Mouse (Mus musculus): ENCODE measurements around the gene Gm29609. TPM values are rescaled to one million over a fixed set of nuclear protein-coding genes. Genes with fewer than 3 reads are reported as not detected.

The Gm29609 gene
- polyA plus RNA-seq (2015; fragmentation: Nextera tagmentation; extraction: Ambion mirVana): 0.33 and 0.74 TPM in 2 replicates

- Histone ChIP-seq H3K27ac (ENCODE audit: low read length) (peak within 1 kb of the TSS; percentile 99), H3K9me3 (replicated peaks; ENCODE audit: control insufficient read depth, low read length) (no peaks in the 10 kb centered on the region), H3K4me3 (ENCODE audit: low read depth, low read length) (peak within 1 kb of the TSS; percentile 96), H3K36me3 (ENCODE audit: control insufficient read depth, insufficient read depth) (no peaks in the 10 kb centered on the region), H3K27me3 (ENCODE audit: control insufficient read depth, insufficient read depth, low read depth, low read length) (no peaks in the 10 kb centered on the region), H3K4me1 (ENCODE audit: control insufficient read depth, low read depth, low read length) (peaks cover 20% of the 10 kb centered on the region), H3K9ac (ENCODE audit: low read depth, low read length) (peak within 1 kb of the TSS; percentile 63), H3K4me2 (ENCODE audit: low read depth, low read length) (peak within 1 kb of the TSS; percentile 85)
- WGBS (ENCODE audit: insufficient replicate concordance): under 1% methylated on average over 59 of the region's 59 CpGs
- ATAC-seq (ENCODE audit: low read depth): peak; percentile 87
Observed at GRCm38 (mm10) chr5:31179766-31180630, at the start of gene Gm29609, which contains the start of gene Gtf3c2. Gene Gm29609 (minus strand): TSS chr5:31179911. Gene Gtf3c2 (minus strand): TSS chr5:31180144.

- no peak for ATAC-seq (ENCODE audit: low read depth)
- no peaks in the 10 kb centered on the region for H3K27me3 ChIP-seq (ENCODE audit: control insufficient read depth, insufficient read depth, low read depth, low read length)
Observed at GRCm38 (mm10) chr5:31226641-31227040, 46.9 kb upstream of the Gm29609 start.

GRCm38 (mm10) chr5:31222696-31223095 lies 43.0 kb upstream of the Gm29609 start:
- no peak overlapping the region for H3K4me2 ChIP-seq (ENCODE audit: low read depth, low read length)
- H3K27me3 ChIP-seq (ENCODE audit: control insufficient read depth, insufficient read depth, low read depth, low read length): no peaks in the 10 kb centered on the region
- no peak overlapping the region for H3K4me3 ChIP-seq (ENCODE audit: low read depth, low read length)
- no peak for ATAC-seq (ENCODE audit: low read depth)
- H3K36me3 ChIP-seq (ENCODE audit: control insufficient read depth, insufficient read depth): no peaks in the 10 kb centered on the region
- WGBS (ENCODE audit: insufficient replicate concordance): 86% methylated on average over 9 of the region's 9 CpGs
- H3K27ac ChIP-seq (ENCODE audit: low read length): no peak overlapping the region
- H3K4me1 ChIP-seq (ENCODE audit: control insufficient read depth, low read depth, low read length): peaks cover 20% of the 10 kb centered on the region
- H3K9ac ChIP-seq (ENCODE audit: low read depth, low read length): no peak overlapping the region
- H3K9me3 ChIP-seq (replicated peaks; ENCODE audit: control insufficient read depth, low read length): no peaks in the 10 kb centered on the region

More at GRCm38 (mm10) chr5:31226641-31227040, 46.9 kb upstream of the Gm29609 start:
- Histone ChIP-seq H3K36me3 (ENCODE audit: control insufficient read depth, insufficient read depth) (no peaks in the 10 kb centered on the region), H3K4me2 (ENCODE audit: low read depth, low read length) (no peak overlapping the region), H3K9me3 (replicated peaks; ENCODE audit: control insufficient read depth, low read length) (no peaks in the 10 kb centered on the region), H3K27ac (ENCODE audit: low read length) (no peak overlapping the region), H3K9ac (ENCODE audit: low read depth, low read length) (no peak overlapping the region), H3K4me1 (ENCODE audit: control insufficient read depth, low read depth, low read length) (no peaks in the 10 kb centered on the region; the same call in 1 of the 2 replicates), H3K4me3 (ENCODE audit: low read depth, low read length) (no peak overlapping the region)
- 63% methylated on average over 1 of the region's 1 CpGs for WGBS (ENCODE audit: insufficient replicate concordance)

- Histone ChIP-seq H3K27me3 (ENCODE audit: control insufficient read depth, insufficient read depth, low read depth, low read length) (no peaks in the 10 kb centered on the region), H3K4me2 (ENCODE audit: low read depth, low read length) (peak overlapping the region; percentile 88), H3K9me3 (replicated peaks; ENCODE audit: control insufficient read depth, low read length) (no peaks in the 10 kb centered on the region), H3K27ac (ENCODE audit: low read length) (peak overlapping the region; percentile 90), H3K4me3 (ENCODE audit: low read depth, low read length) (peak overlapping the region; percentile 100), H3K9ac (ENCODE audit: low read depth, low read length) (peak overlapping the region; percentile 85), H3K4me1 (ENCODE audit: control insufficient read depth, low read depth, low read length) (peaks cover 25% of the 10 kb centered on the region), H3K36me3 (ENCODE audit: control insufficient read depth, insufficient read depth) (no peaks in the 10 kb centered on the region; the same call in 1 of the 2 replicates)
- 16% methylated on average over 11 of the region's 11 CpGs for WGBS (ENCODE audit: insufficient replicate concordance)
- no peak for ATAC-seq (ENCODE audit: low read depth)
Observed at GRCm38 (mm10) chr5:31221304-31221945, 41.7 kb upstream of the Gm29609 start.

GRCm38 (mm10) chr5:31220448-31221303 lies 41.0 kb upstream of the Gm29609 start, which contains the start of gene Ppm1g:
Gene Ppm1g (minus strand): TSS chr5:31220687.
- Histone ChIP-seq H3K27me3 (ENCODE audit: control insufficient read depth, insufficient read depth, low read depth, low read length) (no peaks in the 10 kb centered on the region), H3K4me3 (ENCODE audit: low read depth, low read length) (peak within 1 kb of the TSS; percentile 100), H3K9me3 (replicated peaks; ENCODE audit: control insufficient read depth, low read length) (no peaks in the 10 kb centered on the region), H3K9ac (ENCODE audit: low read depth, low read length) (peak within 1 kb of the TSS; percentile 96), H3K4me1 (ENCODE audit: control insufficient read depth, low read depth, low read length) (peaks cover 31% of the 10 kb centered on the region), H3K4me2 (ENCODE audit: low read depth, low read length) (peak within 1 kb of the TSS; percentile 91), H3K36me3 (ENCODE audit: control insufficient read depth, insufficient read depth) (no peaks in the 10 kb centered on the region; the same call in 1 of the 2 replicates), H3K27ac (ENCODE audit: low read length) (peak within 1 kb of the TSS; percentile 94)
- under 1% methylated on average over 69 of the region's 70 CpGs for WGBS (ENCODE audit: insufficient replicate concordance)
- ATAC-seq (ENCODE audit: low read depth): peak; percentile 95

- H3K4me2 ChIP-seq (ENCODE audit: low read depth, low read length): peak overlapping the region; percentile 91
- no peaks in the 10 kb centered on the region for H3K27me3 ChIP-seq (ENCODE audit: control insufficient read depth, insufficient read depth, low read depth, low read length)
- peak; percentile 30 for ATAC-seq (ENCODE audit: low read depth)
- H3K9ac ChIP-seq (ENCODE audit: low read depth, low read length): peak overlapping the region; percentile 96
- no peaks in the 10 kb centered on the region; the same call in 1 of the 2 replicates for H3K36me3 ChIP-seq (ENCODE audit: control insufficient read depth, insufficient read depth)
- 0% methylated on average over 40 of the region's 40 CpGs for WGBS (ENCODE audit: insufficient replicate concordance)
- peak overlapping the region; percentile 100 for H3K4me3 ChIP-seq (ENCODE audit: low read depth, low read length)
- H3K9me3 ChIP-seq (replicated peaks; ENCODE audit: control insufficient read depth, low read length): no peaks in the 10 kb centered on the region
- peaks cover 31% of the 10 kb centered on the region for H3K4me1 ChIP-seq (ENCODE audit: control insufficient read depth, low read depth, low read length)
- peak overlapping the region; percentile 94 for H3K27ac ChIP-seq (ENCODE audit: low read length)
Observed at GRCm38 (mm10) chr5:31219911-31220447, 40.3 kb upstream of the Gm29609 start.

- H3K36me3 ChIP-seq (ENCODE audit: control insufficient read depth, insufficient read depth): no peaks in the 10 kb centered on the region; the same call in 1 of the 2 replicates
- H3K4me1 ChIP-seq (ENCODE audit: control insufficient read depth, low read depth, low read length): peaks cover 31% of the 10 kb centered on the region
- no peak for ATAC-seq (ENCODE audit: low read depth)
- H3K9ac ChIP-seq (ENCODE audit: low read depth, low read length): peak overlapping the region; percentile 96
- no peaks in the 10 kb centered on the region for H3K27me3 ChIP-seq (ENCODE audit: control insufficient read depth, insufficient read depth, low read depth, low read length)
- peak overlapping the region; percentile 100 for H3K4me3 ChIP-seq (ENCODE audit: low read depth, low read length)
- H3K9me3 ChIP-seq (replicated peaks; ENCODE audit: control insufficient read depth, low read length): no peaks in the 10 kb centered on the region
- H3K4me2 ChIP-seq (ENCODE audit: low read depth, low read length): peak overlapping the region; percentile 91
- H3K27ac ChIP-seq (ENCODE audit: low read length): peak overlapping the region; percentile 94
- WGBS (ENCODE audit: insufficient replicate concordance): under 1% methylated on average over 11 of the region's 11 CpGs
Observed at GRCm38 (mm10) chr5:31219474-31219873, 39.8 kb upstream of the Gm29609 start.

- peak overlapping the region; percentile 91 for H3K4me2 ChIP-seq (ENCODE audit: low read depth, low read length)
- peak overlapping the region; percentile 84 for H3K27ac ChIP-seq (ENCODE audit: low read length)
Observed at GRCm38 (mm10) chr5:31219070-31219469, 39.4 kb upstream of the Gm29609 start.

More at GRCm38 (mm10) chr5:31219070-31219469, 39.4 kb upstream of the Gm29609 start:
- ATAC-seq (ENCODE audit: low read depth): no peak
- no peaks in the 10 kb centered on the region for H3K9me3 ChIP-seq (replicated peaks; ENCODE audit: control insufficient read depth, low read length)
- H3K9ac ChIP-seq (ENCODE audit: low read depth, low read length): peak overlapping the region; percentile 60
- no peaks in the 10 kb centered on the region; the same call in 1 of the 2 replicates for H3K36me3 ChIP-seq (ENCODE audit: control insufficient read depth, insufficient read depth)
- H3K4me3 ChIP-seq (ENCODE audit: low read depth, low read length): peak overlapping the region; percentile 100
- no peaks in the 10 kb centered on the region for H3K27me3 ChIP-seq (ENCODE audit: control insufficient read depth, insufficient read depth, low read depth, low read length)
- peaks cover 31% of the 10 kb centered on the region for H3K4me1 ChIP-seq (ENCODE audit: control insufficient read depth, low read depth, low read length)
- WGBS (ENCODE audit: insufficient replicate concordance): 0% methylated on average over 2 of the region's 2 CpGs
